Mouse (Mus musculus): ENCODE measurements around the gene Wdfy3.
"Not testable (repeated sequence)": the region's sequence is repeated elsewhere in the genome, so short reads cannot be mapped to it uniquely, and the experiment has no call there.

The Wdfy3 gene

GRCm38 (mm10) chr5:101948641-101949040 is 121.1 kb downstream of the Wdfy3 start:
- DNase-seq (ENCODE audit: low read depth, low spot score): no peak

GRCm38 (mm10) chr5:101945731-101946130 is 124.0 kb downstream of the Wdfy3 start:
- DNase-seq (ENCODE audit: low read depth, low spot score): no peak

- no peak for DNase-seq (ENCODE audit: low read depth, low spot score)
Measured at GRCm38 (mm10) chr5:101937909-101938596, 131.7 kb downstream of the Wdfy3 start.

- DNase-seq (ENCODE audit: low read depth, low spot score): no peak
Measured at GRCm38 (mm10) chr5:101937362-101937761, 132.4 kb downstream of the Wdfy3 start.

GRCm38 (mm10) chr5:101935893-101936292 is 133.8 kb downstream of the Wdfy3 start:
- DNase-seq (ENCODE audit: low read depth, low spot score): no peak

GRCm38 (mm10) chr5:101934629-101935028 is 135.1 kb downstream of the Wdfy3 start:
- DNase-seq (ENCODE audit: low read depth, low spot score): no peak

GRCm38 (mm10) chr5:101932971-101933810 is 136.5 kb downstream of the Wdfy3 start:
- DNase-seq (ENCODE audit: low read depth, low spot score): no peak

- no peak for DNase-seq (ENCODE audit: low read depth, low spot score)
Measured at GRCm38 (mm10) chr5:101931997-101932396, 137.7 kb downstream of the Wdfy3 start.

GRCm38 (mm10) chr5:101926311-101926710 is 143.4 kb downstream of the Wdfy3 start:
- DNase-seq (ENCODE audit: low read depth, low spot score): no peak

- no peak for DNase-seq (ENCODE audit: low read depth, low spot score)
Measured at GRCm38 (mm10) chr5:101923710-101924109, 146.0 kb downstream of the Wdfy3 start.

GRCm38 (mm10) chr5:101919559-101919958 is 150.2 kb downstream of the Wdfy3 start:
- no peak for DNase-seq (ENCODE audit: low read depth, low spot score)

- no peak for DNase-seq (ENCODE audit: low read depth, low spot score)
Measured at GRCm38 (mm10) chr5:101909468-101909867, 160.3 kb downstream of the Wdfy3 start.

GRCm38 (mm10) chr5:101905624-101906023 is 164.1 kb downstream of the Wdfy3 start:
- DNase-seq (ENCODE audit: low read depth, low spot score): no peak

- not testable (repeated sequence) for DNase-seq (ENCODE audit: low read depth, low spot score)
Measured at GRCm38 (mm10) chr5:101904841-101905240, 164.9 kb downstream of the Wdfy3 start.

- DNase-seq (ENCODE audit: low read depth, low spot score): no peak
Measured at GRCm38 (mm10) chr5:101902686-101903085, 167.0 kb downstream of the Wdfy3 start.

- DNase-seq (ENCODE audit: low read depth, low spot score): no peak
Measured at GRCm38 (mm10) chr5:101899981-101900380, 169.7 kb downstream of the Wdfy3 start.

GRCm38 (mm10) chr5:101896784-101897183 is 172.9 kb downstream of the Wdfy3 start:
- no peak for DNase-seq (ENCODE audit: low read depth, low spot score)

GRCm38 (mm10) chr5:101895717-101896645 is 173.7 kb downstream of the Wdfy3 start:
- no peak for DNase-seq (ENCODE audit: low read depth, low spot score)

- no peak for DNase-seq (ENCODE audit: low read depth, low spot score)
Measured at GRCm38 (mm10) chr5:101895119-101895518, 174.6 kb downstream of the Wdfy3 start.

GRCm38 (mm10) chr5:101893820-101894515 is 175.8 kb downstream of the Wdfy3 start:
- no peak for DNase-seq (ENCODE audit: low read depth, low spot score)

Measured in CD4-positive helper T cell, adult 2 months (primary cell).